Mouse (Mus musculus): ENCODE results near the gene Med21. TPM values are rescaled to one million over a fixed set of nuclear protein-coding genes. Genes with fewer than 3 reads are reported as not detected.

The Med21 gene
- total and polyA plus RNA-seq, 3 experiments = 42.4 to 124 (median 56.0) TPM

GRCm38 (mm10) chr6:146628123-146628522 is 14.2 kb upstream of the Med21 start:
- Histone ChIP-seq H3K79me2 (replicated peaks; ENCODE audit: control insufficient read depth, extremely low read depth, insufficient read depth, poor library complexity, severe bottlenecking) (no peaks in the 10 kb centered on the region), H3K9me3 (replicated peaks; ENCODE audit: low read length) (no peaks in the 10 kb centered on the region), H3K36me3 (replicated peaks in 1 of 2; ENCODE audit: control insufficient read depth in 1 of 2, insufficient read depth in 1 of 2, low read length in 1 of 2) (peaks cover 2 to 20% of the 10 kb centered on the region in 2 experiments), H3K27me3 (replicated peaks) (no peaks in the 10 kb centered on the region), H3K27ac (ENCODE audit: insufficient read depth, low read depth) (no peak overlapping the region), H3K4me1 (ENCODE audit: control insufficient read depth in 1 of 2, insufficient read depth in 2 of 2) (peaks cover 10 to 11% of the 10 kb centered on the region in 2 experiments), H3K4me2 (ENCODE audit: insufficient read depth, low read depth, poor library complexity, severe bottlenecking) (no peak overlapping the region), H3K4me3 (replicated peaks in 1 of 3; ENCODE audit: low read depth in 2 of 3, low read length in 2 of 3, poor library complexity in 1 of 3) (no peak overlapping the region), H3K9ac (ENCODE audit: insufficient read depth, low read depth) (no peak overlapping the region)
- TF ChIP-seq MAZ (IDR thresholded peaks at IDR 0.05; ENCODE audit: low read depth, low read length) = no peak
- no peak for TF ChIP-seq TBP (conservative IDR thresholded peaks at IDR 0.05; ENCODE audit: low read depth, low read length)
- no peak for TF ChIP-seq ELF1 (IDR thresholded peaks at IDR 0.05; ENCODE audit: low read depth, low read length)
- no peak for TF ChIP-seq CHD2 (IDR thresholded peaks at IDR 0.05; ENCODE audit: low read length)
- TF ChIP-seq SMC3 (IDR thresholded peaks at IDR 0.05; ENCODE audit: low read depth, low read length) = no peak
- TF ChIP-seq JUN (IDR thresholded peaks at IDR 0.05; ENCODE audit: insufficient read depth, low read depth, low read length) = no peak
- no peak for TF ChIP-seq MEF2A (IDR thresholded peaks at IDR 0.05; ENCODE audit: borderline replicate concordance, low read depth, low read length)
- no peak for TF ChIP-seq CHD1 (IDR thresholded peaks at IDR 0.05; ENCODE audit: low read depth, low read length)
- no peak for TF ChIP-seq MAFK (IDR thresholded peaks at IDR 0.05; ENCODE audit: insufficient replicate concordance, low read length)
- no peak for TF ChIP-seq JUND (conservative IDR thresholded peaks at IDR 0.05; ENCODE audit: low read depth, low read length)
- no peak for TF ChIP-seq POLR2AphosphoS2 (IDR thresholded peaks at IDR 0.05; ENCODE audit: low read depth, low read length)
- DNase-seq (ENCODE audit: extremely low read depth) = no peak
- dilution Hi-C loops (cut with MboI; ENCODE audit: extremely low pct_ligation_motif_present, extremely low pct_unique_long_range_greater_than_20kb, low sequenced_read_pairs) (no loop called here), in situ Hi-C loops (cut with MboI; ENCODE audit: low pct_ligation_motif_present, low pct_unique_long_range_greater_than_20kb, low sequenced_read_pairs) (no loop called here)

- Histone ChIP-seq H3K4me1 (ENCODE audit: control insufficient read depth in 1 of 2, insufficient read depth in 2 of 2) (peaks cover 12 to 13% of the 10 kb centered on the region in 2 experiments), H3K27me3 (replicated peaks) (no peaks in the 10 kb centered on the region), H3K9me3 (replicated peaks; ENCODE audit: low read length) (no peaks in the 10 kb centered on the region), H3K4me3 (replicated peaks in 1 of 3; ENCODE audit: low read depth in 2 of 3, low read length in 2 of 3, poor library complexity in 1 of 3) (no peak overlapping the region), H3K4me2 (ENCODE audit: insufficient read depth, low read depth, poor library complexity, severe bottlenecking) (no peak overlapping the region), H3K36me3 (replicated peaks in 1 of 2; ENCODE audit: control insufficient read depth in 1 of 2, insufficient read depth in 1 of 2, low read length in 1 of 2) (peaks cover 0 to 6% of the 10 kb centered on the region in 2 experiments), H3K27ac (ENCODE audit: insufficient read depth, low read depth) (no peak overlapping the region), H3K79me2 (replicated peaks; ENCODE audit: control insufficient read depth, extremely low read depth, insufficient read depth, poor library complexity, severe bottlenecking) (no peaks in the 10 kb centered on the region), H3K9ac (ENCODE audit: insufficient read depth, low read depth) (no peak overlapping the region)
- no peak for DNase-seq (ENCODE audit: extremely low read depth)
- TF ChIP-seq RAD21 (IDR thresholded peaks at IDR 0.05; ENCODE audit: low read depth, low read length) (no peak), UBTF (IDR thresholded peaks at IDR 0.05; ENCODE audit: low read depth, low read length) (no peak), SIN3A (IDR thresholded peaks at IDR 0.05; ENCODE audit: low read length) (no peak), POLR2A (IDR thresholded peaks at IDR 0.05; ENCODE audit: low read depth, low read length) (no peak), USF2 (conservative IDR thresholded peaks at IDR 0.05; ENCODE audit: low read depth, low read length) (no peak), MAX (IDR thresholded peaks at IDR 0.05; ENCODE audit: low read length) (no peak), MYC (IDR thresholded peaks at IDR 0.05; ENCODE audit: low read depth, low read length) (no peak), EP300 (IDR thresholded peaks at IDR 0.05; ENCODE audit: low read length) (no peak), ZKSCAN1 (IDR thresholded peaks at IDR 0.05; ENCODE audit: borderline replicate concordance, low read depth, low read length) (no peak), RCOR1 (conservative IDR thresholded peaks at IDR 0.05; ENCODE audit: low read depth, low read length) (no peak), ZMIZ1 (IDR thresholded peaks at IDR 0.05; ENCODE audit: low read depth, low read length) (no peak), TCF12 (IDR thresholded peaks at IDR 0.05; ENCODE audit: low read depth, low read length) (no peak), GABPA (IDR thresholded peaks at IDR 0.05; ENCODE audit: insufficient replicate concordance, low read depth, low read length) (no peak)
- dilution Hi-C loops (cut with MboI; ENCODE audit: extremely low pct_ligation_motif_present, extremely low pct_unique_long_range_greater_than_20kb, low sequenced_read_pairs) = no loop called here
- in situ Hi-C loops (cut with MboI; ENCODE audit: low pct_ligation_motif_present, low pct_unique_long_range_greater_than_20kb, low sequenced_read_pairs) = no loop called here
Observed at GRCm38 (mm10) chr6:146629781-146630756, 12.3 kb upstream of the Med21 start.

Measured in CH12.LX (cell line).